Mouse (Mus musculus) adrenal gland, adult 2 months (tissue): ENCODE results near the gene Raly. TPM values are rescaled to one million over a fixed set of nuclear protein-coding genes. Genes with fewer than 3 reads are reported as not detected.
A peak's percentile ranks its signal among the peaks of the same experiment; 100 is the strongest.

Experiments
- DNase-seq: peaks from one replicate; pipeline ENCODE4 v3.0.0; 2021
- polyA plus RNA-seq: library from polyadenylated mRNA; depleted of rRNA; stranded (reverse); fragments of >200 nt; gene quantifications from 2 replicates; pipeline ENCODE4 v1.2.3, GENCODE M21; 2012
- total RNA-seq, 2 experiments: library from RNA; stranded (reverse); gene quantifications; 2 replicates each; pipeline ENCODE4 v1.2.3; 2021

Raly gene
- total and polyA plus RNA-seq, 3 experiments, result 193 to 295 (median 201) TPM

DNA sequence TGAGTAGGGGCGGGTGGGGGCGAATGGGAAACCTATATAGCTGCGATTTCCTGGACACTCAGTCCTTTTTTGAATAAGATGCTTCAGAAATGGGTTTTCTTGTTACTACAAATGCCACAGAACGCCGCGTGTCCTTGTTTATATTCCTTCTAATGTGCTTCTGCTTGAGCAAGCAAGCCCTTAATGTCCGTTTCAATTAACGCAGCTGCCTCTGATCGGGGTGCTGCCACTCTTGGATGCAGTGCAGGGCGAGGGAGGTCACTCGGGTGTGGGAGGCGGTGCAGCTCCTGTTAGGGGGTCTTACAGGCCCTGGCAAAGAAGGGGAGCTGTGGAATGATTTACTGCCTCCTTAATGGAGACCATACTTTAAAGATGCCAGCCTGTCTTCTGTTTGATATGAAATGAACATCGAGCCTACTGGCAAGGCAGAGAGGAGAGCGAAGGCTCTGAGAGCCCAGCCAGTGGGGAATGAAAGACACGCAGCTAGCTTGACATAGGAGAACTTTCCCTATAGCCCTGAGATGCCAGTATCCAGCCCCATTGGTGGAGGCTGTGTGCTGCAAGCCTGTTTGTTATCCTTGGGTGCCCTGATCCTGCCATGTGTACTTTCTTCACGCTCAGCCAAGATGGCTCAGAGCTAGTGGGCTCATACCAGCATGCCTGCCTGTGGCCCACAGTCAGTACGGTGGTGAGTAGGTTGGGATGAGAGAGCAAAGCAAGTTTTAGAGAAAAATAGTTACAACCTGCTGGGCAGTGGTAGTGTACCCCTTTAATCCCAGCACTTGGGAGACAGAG, 7.8 kb upstream of the Raly start:
- DNase-seq, result no peak

DNA sequence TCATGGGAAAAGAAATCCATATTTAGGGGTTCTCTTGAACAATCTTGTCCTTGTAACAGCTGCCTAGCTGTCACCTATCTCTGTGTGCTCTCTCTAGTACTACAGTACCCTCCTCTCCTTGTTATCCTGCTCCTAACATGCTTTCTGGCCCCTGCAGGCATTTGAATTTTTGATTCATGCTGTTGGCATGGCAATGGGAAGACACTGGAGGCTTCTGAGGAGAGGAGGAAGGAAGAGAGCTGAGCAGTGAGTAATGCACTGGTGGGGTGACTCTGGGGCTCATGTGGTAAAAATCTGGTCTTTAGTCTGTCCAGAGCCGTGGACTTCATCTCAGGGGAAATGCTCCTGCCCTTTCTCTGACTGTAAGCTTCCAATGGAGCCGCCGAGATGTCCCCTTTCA, 5.6 kb upstream of the Raly start:
- DNase-seq, result peak; percentile 31

DNA sequence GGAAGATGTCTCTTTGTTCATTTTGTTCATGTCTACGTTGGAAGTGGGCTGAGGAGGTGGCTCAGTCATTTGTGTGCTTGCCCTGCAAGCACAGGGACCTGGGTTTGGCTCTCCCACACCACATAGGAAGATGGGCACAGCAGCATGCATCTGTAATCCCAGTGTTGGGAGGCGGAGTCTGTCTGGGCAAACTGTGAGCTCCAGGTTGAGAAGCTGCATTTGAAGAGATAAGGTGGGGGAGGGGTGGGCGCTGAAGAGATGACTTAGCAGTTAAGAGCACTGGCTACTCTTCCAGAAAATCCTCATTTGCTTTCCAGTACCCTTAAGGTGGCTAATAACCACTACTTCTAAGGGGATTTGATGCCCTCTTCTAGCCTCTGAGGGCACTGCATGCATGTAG, 4.7 kb upstream of the Raly start:
- no peak for DNase-seq

- DNase-seq, result peak; percentile 26
These were observed 4.1 kb upstream of the Raly start for GRCm38 (mm10) chr2:154786776-154787175.

DNA sequence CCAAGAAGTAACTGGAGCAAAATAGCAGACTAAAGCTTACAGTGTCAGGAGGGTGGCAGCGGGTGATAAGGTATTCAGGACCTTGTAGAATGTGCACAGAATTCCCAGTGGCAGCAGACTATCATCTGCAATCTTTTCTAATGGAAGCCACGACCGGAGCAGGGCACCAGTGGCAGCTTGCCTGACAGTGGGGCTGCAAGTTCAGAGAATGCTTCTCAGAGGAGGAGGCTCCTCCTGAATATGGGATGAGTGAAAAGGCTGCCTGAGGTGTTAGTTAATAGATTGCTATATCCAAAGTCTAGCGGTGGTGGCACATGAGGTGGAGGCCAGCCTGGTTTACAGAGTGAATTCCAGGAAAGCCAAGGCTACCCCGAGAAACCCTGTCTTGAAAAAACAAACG, 1.5 kb upstream of the Raly start:
- DNase-seq, result no peak

- DNase-seq, result peak; percentile 72
These were observed 780 bp upstream of the Raly start for GRCm38 (mm10) chr2:154789977-154790655.

DNA sequence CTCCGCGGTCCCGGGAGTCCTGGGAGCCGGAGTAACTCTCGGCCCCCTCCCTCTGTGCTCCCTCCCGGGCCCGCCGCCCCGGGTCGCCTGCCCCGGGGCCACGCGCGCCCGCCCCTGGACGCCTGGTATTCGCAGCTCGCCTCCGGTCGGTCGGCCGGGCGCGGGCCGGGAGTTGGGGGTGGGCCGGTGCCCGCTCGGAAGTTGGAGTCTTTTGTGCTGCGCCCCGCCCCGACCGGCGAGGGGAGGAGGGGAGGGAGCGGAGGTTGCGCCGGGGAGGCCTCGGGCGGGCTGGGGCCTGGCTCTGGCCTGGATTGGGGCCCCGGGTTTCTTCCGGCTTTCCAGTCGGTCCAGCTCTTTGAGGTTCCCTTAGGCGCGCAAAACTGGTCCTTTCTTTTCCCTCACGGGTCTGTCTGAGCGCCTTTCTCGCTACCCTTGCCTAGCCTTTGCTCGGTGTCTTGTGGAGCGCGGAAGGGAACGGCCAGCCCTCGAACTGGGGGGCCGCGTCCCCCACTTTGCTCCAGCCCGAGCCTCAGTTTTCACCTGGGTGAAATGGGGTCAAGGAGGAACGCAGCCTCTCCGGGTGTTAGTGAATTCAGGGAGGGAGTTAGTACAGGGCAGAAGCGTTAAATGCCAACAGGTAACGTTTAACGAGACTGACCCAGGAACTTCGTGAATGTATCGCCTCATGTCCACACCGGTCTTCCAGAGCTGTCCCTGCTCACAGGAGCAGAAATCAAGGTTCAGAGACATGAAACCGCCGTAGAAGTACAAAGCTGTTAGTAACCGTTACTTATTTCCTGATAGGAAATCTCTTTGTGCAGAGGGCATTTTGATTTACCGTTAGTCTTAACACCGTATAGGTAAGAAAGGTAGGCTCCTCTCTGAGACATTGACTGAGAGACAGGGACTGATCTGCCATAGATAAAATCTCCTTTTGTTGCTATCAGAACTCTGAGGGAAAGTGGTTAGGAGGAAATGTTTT, 1.1 kb downstream of the Raly start:
- peak; percentile 91 for DNase-seq

- DNase-seq, result no peak
These were observed 12.5 kb downstream of the Raly start for GRCm38 (mm10) chr2:154803372-154803771.

DNA sequence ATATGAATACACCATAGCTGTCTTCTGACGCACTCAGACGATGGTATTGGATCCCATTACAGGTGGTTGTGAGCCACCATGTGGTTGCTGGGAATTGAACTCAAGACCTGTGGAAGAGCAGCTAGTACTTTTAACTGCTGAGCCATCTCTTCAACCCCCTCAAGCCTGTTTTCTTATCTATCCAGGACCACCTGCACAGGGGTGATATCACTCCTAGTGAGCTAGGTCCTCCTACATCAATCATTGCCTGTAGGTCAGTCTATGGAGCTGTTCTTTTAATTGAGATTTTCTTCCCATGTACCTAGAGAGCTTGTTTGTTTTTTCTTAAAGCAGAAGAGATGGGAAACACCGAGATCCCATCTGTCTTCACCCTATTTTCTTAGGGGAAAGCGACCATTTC, 12.9 kb downstream of the Raly start:
- DNase-seq, result no peak

DNA sequence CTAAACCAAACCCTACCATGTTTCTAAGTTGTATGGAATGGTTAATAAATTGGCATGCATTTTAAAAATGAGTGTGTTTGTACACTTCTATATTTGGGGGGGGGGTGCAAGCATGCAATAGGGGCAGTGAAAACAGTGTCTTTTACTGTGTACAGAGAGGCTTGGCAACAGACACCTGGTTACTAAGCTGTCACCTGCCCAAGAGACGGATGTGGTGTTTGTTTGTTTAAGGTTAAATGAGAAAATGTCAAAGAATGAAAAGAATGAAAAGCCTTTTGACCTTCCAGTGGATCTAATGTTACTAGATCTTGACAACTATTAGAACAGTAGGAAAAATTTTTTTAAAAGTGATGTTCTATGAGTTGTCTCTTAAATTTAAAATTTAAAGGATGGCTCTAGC, 16.8 kb downstream of the Raly start:
- DNase-seq, result no peak

GRCm38 (mm10) chr2:154809107-154809762, 18.3 kb downstream of the Raly start:
- DNase-seq, result peak; percentile 36

GRCm38 (mm10) chr2:154810821-154811220, 19.9 kb downstream of the Raly start:
- DNase-seq, result no peak

DNA sequence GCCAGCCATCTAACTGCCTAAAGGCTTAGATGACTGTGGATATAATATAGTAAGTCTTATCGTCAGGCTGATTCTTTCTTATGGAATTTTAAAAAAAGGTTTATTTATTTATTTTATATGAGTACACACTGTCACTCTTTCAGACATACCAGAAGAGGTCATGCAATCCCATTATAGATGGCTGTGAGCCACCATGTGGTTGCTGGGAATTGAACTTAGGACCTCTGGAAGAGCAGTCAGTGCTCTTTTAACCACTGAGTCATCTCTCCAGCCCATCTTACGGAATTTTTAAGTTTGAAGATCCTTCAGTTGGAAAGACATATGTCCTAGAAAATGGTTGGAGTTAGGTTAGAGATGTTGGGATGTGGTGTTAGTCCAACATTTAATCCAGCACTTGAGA, 22.5 kb downstream of the Raly start:
- no peak for DNase-seq

- no peak for DNase-seq
These were observed 26.2 kb downstream of the Raly start for GRCm38 (mm10) chr2:154817089-154817488.

- peak; percentile 60 for DNase-seq
These were observed 26.9 kb downstream of the Raly start for GRCm38 (mm10) chr2:154817788-154818187.

GRCm38 (mm10) chr2:154818599-154818998, 27.7 kb downstream of the Raly start:
- DNase-seq, result no peak

DNA sequence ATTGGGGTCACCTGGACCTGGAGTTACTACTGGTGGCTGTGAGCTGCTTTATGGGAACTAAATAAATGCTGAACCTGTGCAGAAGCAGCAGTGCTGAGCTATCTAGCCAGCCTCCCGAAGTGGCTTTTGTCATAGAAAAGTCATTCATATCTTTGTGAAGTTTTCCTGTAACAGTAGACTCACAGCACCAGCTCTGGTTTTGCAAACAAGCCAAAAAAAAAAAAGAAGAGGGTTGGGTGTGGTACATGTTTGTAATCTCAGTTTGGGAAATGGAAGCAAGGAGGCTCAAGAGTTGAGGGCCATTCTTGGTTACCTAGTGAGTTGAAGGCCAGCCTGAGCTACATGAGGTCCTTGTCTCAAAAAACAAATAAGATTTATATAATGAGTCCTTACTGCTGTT, 29.4 kb downstream of the Raly start:
- DNase-seq, result no peak

GRCm38 (mm10) chr2:154826054-154826538, 35.2 kb downstream of the Raly start:
- no peak for DNase-seq

GRCm38 (mm10) chr2:154827521-154827920, 36.6 kb downstream of the Raly start:
- DNase-seq, result no peak

GRCm38 (mm10) chr2:154832471-154832870, 41.6 kb downstream of the Raly start:
- DNase-seq, result no peak

DNA sequence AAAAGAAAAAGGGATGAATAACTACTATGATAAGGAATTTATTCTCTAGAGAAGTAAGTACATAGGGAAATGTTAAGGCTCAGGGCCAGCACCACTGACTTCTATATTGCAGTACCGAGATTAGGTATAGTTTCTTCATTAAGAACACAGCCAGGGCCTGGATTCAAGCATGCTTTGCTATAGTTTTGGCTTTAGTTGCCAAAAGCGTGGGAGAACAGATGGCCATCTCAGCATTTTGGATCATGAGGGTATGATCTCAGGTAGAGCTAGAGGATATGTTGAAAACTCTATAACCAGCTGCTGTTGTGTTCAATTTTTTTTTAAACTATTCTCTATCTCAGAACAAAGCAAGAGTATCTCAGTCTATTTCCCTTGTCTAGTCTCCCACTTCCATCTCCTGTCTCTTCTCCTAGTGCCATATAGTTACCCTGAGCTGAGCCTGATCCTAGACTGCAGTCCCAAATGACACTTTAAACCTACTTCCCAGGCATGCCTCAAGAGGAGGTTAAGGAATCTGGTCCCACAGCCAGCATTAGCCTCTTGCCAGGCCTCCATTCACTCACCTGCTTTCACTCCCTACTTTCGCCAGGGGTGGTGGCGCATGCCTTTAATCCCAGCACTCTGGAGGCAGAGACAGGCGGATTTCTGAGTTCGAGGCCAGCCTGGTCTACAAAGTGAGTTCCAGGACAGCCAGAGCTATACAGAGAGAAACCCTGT, 43.4 kb downstream of the Raly start:
- no peak for DNase-seq
